Mouse (Mus musculus) lung, postnatal 36 days (tissue): ENCODE measurements around the gene Colec11.

Experiments used
- DNase-seq: peaks from one replicate; pipeline ENCODE4 v3.0.0; 2022; ENCODE audit warnings: mixed read lengths

Colec11 gene

DNA sequence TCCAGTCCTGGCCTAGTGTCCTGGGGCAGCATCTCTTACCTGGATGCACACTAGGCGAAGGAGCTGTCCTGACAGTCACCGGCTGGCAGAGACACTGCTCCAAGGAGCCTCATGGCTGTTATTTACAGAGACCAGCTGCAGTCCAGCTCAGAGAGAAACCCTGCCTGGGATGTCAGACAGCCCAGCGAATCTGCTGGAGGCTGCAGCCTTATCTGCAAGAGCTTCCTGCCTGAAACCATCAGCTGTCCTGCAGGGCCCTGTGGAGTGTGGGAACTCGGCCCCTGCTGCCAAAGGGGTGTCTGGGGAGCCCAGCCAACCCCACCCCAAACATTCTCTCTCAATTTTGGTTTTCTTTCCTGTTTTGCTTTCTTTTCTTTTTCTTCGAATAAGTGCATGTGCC is at the start of gene Colec11:
TSS of gene Colec11 (minus strand) at position 183 of the 400 bp plus-strand sequence.
- DNase-seq: no peak

DNA sequence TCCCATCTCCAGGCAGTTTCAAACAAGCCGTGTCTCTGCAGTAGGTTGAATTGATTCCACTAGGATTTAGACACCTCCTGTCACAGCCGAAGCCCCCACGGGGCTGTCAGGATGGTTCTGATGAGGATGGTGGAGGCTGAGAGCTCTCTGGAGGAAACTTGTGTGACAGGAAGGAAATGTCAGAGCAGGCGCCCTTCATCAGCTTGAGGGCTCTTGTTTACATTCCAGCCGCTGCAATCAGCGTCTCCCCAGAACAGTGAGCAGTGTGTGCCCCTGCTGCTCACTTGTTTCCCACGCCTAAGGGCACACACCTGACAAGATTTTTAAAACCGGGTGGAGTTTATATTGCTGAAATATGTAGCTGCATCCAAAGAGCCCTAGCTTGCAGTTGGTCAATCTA is 44.1 kb upstream of the Colec11 start:
- DNase-seq: peak; percentile 33

DNA sequence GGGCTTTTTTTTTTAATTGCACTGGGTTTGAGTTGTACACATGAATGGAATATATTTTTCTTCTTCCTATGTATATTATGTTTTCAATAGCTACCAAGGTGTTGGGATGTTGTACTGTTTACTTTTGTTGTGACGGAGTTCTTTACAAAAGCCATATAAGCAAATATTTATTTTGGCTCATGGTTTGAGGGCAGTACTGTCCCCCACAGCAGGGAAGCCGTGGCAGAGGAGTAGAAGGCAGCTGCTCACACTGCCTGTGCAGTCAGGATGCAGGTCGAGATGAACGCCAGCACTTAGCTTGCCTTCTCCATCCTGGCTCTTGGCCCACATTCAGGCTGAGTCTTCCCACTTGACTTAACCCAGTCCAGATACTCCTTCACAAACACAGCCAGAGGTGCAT is 43.6 kb upstream of the Colec11 start:
- DNase-seq: no peak

DNA sequence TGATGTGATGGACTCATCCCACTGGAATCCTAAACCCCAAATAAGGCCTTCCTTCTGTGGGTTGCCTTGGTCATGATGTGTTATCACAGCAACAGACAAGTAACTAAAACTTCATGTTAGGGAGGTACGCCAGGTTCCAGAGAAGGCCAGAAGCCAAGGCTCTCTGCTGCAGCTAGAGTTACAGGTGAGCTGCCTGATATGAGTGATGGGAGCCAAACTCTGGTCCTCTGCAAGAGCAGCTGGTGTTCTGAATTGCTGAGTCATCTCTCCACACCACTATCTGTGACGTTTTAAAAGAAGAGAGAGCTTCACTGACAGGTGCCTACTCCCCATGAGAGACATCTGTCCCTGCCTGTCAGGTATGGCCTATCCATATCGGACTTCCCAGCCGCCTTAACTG is 39.5 kb upstream of the Colec11 start:
- DNase-seq: no peak

DNA sequence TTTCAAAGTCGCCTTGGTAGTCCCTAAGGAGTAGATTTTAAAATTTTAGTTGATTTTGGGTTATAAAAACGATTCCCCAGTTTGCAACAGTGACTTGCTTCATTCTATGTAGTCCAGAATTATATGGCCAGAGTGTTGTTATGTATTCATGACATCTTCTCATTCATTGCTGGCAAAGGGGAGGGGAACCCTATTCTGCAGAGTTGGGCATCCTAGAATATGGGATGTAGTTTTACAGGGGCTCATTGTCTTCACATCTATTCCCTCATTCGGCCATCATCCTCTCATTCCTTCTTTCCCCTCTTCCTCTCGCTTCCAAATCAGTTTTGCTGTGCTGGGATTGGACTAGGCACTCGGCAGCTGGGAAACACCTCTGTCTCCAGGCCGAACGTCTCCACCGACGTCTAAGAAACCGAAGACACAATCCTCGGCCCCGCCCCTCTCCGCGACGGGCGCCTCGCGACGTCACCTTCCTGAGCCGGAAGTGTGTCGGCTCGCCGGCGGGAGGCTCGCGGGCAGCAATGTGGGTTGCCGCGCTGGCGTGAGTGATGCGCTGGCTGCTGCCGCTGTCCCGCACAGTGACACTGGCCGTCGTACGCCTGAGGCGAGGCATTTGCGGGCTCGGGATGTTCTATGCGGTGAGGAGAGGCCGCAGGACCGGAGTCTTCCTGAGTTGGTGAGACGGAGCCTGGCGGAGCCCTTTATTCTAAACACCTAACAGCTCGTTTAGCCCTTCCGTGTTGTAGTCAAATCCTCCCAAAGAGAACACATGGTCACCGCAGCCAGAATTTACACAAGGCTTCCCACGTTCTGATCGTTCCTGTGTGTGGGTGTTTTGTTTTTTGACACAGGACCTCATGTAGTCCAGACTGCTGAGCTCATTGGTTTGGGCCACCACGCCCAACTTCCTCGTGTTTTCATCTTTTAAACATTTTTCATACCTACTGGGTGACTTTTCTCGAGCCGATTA is 26.2 kb upstream of the Colec11 start, which contains the start of gene Rnaseh1:
TSS of gene Rnaseh1 (plus strand) at position 462 of the 970 bp plus-strand sequence.
- peak; percentile 94 for DNase-seq

DNA sequence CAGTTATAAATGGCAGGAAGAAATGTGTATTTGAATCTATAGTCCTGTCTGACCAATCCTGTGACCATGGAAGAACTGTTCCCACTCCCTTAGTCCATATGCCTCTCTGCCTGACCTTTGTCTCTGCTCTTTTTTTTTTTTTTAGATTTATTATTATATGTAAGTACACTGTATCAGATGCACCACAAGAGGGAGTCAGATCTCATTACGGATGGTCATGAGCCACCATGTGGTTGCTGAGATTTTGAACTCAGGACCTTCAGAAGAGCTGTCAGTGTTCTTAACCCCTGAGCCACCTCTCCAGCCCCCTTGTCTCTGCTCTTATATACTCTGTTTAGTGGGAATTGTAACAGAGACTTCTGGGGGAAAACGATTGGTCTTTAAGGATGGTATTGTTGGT is 15.6 kb upstream of the Colec11 start:
- no peak for DNase-seq

DNA sequence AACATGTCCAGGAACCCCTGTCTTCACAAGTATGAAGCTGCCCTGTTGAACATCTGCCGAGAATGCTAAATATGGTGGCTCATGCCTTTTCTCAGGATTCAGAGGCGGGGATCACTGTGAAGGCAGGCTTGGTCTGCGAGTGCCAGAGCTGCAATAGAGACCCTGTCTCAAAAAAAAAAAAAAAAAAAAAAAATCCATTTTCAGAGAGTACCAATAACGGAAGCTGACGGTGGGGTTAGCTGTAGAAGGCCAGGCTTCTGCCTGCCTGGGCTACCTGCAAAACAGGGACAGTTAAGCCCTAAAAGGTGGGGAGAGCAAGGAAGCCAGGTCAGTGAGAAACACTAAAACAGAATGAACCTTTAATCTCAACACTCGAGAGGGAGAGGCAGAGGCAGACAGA is 13.4 kb upstream of the Colec11 start:
- DNase-seq: no peak

DNA sequence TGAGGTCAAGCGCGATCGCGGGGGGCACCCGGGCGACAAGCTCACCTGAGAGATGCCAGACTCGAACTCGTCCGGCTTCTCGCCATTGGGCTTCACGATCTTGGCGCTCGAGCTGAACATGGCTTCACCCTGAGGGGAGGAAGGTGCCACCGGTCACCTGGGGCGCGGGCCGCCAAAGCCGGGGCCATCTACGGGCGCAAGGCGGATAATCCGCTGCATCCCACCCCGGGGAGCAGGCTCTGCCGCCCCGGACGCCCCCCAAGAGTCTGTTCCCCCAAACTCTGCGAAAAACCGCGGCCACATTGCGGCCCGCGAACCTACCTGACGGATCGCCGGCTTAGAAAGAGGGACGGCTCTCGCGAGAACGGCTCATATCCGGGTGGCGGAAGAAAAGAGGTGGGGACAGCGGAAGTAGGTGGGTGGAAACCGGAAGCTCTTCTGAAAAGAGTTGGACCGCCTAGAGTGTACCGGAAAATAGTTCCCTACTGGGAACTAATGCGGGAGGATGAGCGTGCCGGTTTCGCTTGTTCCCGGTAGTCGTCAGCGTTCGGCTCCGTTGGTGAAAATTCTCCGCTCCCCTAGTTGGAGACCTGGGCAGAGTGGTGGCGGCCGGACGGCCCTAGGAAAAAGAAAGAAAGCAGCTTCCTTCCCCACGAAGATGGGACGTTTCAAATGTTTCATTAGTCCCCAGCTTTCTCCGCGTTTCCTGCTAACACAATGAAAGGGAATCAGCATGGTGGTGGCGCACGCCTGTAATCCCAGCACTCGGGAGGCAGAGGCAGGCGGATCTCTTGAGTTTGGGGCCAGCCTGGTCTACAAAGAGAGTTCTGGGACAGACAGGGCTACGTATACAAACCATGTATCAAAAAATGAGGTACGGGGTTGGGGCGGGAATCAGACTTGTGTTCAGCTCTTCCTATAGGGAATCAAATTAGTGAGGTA is 12.6 kb upstream of the Colec11 start, which contains the start of gene Rps7:
TSS of gene Rps7 (minus strand) at position 419 of the 942 bp plus-strand sequence.
- DNase-seq: peak; percentile 95

DNA sequence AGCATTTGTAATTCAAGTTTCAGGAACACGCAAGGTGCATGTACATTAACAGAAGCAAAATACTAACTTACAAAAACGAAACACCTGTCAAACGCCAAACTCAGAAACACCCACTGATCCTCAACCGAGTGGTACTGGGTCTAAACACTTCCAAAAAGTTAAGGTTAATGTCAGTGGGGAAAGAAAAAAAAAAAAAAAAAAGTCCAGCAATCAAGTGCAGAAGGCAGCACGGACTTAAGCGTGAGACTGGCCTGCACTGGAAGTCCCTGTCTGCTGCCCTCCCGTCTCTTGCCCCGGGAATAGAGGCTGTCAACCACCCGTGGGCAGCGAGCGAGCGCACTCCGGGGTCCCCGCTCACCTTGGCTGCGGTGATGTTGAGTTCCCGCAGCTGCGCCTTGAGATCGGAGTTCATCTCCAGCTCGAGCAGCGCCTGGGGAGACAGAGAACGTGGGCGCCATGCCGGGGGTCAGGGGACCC is 11.9 kb upstream of the Colec11 start:
- DNase-seq: no peak

DNA sequence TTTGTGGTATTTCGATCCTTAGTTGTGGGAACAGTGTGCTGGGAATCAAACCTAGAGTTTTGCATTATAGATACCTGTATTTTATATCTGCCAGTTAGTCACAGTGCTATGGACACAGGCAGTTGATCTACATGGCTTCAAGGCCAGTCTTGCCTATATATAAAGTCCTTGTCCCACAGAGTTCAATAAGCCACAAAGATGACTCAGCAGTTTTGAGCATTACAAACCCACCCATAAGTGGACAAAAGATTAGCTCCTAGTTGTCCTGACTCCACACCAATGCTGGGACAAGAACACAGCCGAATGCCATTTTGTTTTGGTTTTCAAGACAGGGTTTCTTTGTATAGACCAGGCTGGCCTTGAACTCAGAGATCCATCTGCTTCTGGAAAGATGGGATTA is 5.3 kb upstream of the Colec11 start:
- no peak for DNase-seq

DNA sequence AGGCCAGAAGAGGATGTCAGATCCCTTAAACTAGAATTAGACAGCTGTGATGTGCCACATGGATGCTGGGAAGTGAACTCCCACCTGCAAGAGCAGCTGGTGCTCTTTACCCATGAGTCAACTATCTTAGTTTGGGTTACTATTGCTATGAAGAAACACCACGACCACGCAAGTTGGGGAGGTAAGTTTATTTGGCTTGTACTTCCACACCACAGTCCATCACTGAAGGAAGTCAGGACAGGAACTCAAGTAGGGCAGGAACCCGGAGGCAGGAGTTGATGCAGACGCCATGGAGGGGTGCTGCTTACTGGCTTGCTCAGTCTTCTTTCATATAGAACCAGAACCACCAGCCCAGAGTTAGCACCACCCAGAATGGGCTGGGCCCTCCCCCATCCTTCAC is 3.9 kb upstream of the Colec11 start:
- DNase-seq: no peak

DNA sequence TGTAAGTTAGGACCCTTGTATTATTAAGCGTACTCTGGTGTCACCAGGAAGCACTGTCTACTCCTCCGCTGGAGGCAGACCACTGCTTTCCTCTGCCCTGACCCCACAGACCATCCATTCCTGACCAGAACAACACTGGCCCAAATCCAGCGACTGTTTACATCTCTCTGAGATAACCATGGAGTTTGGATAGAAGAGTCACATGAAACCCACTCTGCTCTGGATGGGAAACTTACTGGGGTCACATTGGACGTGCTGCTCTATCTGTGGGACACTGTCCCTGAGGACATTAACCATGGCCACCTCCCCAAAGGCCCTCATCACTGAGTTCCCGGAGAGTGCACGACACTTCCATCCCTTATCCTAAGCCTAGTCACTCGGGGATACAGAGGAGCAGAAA is 2.2 kb upstream of the Colec11 start:
- no peak for DNase-seq

DNA sequence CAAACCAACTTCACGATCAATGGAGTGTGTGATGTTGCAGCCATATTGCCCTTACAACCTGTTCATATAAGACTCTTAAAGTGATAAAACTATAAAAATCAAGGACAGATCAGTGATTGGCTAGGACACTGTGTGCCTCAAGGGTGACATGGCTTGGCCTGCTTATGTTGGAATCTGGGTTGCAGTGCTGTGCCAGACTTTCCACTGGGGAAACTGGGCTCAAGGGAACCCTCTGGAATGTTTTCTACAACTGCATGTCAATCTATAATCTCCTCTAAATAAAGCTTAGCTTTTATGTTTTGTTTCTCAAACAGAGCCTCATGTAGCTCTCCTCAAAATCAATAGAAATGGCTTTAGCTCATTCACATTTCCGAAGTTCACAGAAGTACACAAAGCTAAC is 1.1 kb upstream of the Colec11 start:
- no peak for DNase-seq

DNA sequence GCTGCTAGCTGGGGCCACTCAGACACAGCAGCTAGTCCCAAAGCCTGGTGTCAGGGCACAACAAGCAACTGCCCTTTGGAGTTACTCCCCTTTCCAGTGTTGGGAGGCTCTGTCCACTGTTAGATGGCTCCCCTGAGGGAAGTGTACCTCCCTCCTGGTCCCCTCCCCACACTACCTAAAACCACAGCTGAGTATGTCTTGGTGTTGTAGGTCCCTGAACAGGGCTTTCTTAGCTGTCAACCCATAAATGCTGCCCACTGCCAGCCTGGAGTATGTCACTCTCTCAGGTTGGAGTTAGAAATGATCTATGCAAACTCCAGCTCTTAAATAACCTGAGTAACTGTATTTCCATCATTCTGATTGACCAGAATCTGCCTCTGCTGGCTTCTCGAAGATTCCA is 536 bp downstream of the Colec11 start:
- DNase-seq: no peak

DNA sequence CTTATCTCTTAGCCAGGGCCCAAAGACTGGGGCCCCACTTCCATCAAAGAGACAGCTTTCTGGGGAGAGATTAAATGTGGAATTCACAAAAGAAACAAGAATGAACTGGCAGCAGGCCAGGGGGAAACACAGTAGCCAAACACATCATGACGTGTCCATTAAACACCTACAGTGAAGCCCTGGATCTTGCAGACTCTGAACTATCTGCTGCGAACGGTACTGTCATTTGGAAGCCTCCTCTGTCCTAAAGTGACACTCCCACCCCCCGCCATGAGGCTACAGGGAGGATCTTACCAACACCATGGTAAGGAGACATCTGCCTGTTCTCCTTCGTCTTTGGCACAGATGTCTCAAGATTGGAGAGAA is 1.0 kb downstream of the Colec11 start:
- DNase-seq: peak; percentile 6

DNA sequence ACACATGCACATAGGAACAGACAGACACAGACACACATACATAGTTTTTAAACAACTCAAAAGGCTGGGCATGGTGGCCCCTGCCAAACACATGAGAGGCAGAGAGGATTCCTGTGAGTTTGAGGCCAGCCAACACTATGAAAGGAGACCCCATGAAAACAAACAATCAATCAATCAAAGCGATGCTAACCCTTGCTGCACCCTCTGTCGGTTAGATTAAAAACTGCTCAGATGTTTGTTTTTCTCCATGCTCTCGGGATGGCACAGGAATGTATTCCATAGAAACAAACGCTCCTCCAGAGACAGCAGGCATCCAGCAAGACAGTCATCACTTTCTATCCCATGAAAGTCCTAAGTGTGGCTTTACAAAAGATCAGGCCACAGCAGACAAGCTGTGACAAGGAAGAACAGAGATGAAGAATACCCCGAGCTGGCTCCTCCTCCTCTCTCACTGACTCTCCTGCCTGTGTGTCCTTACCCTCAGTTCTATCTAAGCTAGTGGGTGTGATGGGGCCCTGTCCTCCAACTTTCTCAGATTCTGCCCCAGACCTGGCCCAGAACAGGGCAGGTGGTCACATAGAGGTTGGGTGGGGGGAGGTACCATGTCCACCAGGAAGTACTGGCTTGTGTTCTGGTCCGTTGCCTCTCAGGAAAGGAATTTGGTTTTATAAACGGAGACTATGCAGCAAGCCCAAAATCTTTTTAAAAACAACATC is 1.6 kb downstream of the Colec11 start:
- no peak for DNase-seq

DNA sequence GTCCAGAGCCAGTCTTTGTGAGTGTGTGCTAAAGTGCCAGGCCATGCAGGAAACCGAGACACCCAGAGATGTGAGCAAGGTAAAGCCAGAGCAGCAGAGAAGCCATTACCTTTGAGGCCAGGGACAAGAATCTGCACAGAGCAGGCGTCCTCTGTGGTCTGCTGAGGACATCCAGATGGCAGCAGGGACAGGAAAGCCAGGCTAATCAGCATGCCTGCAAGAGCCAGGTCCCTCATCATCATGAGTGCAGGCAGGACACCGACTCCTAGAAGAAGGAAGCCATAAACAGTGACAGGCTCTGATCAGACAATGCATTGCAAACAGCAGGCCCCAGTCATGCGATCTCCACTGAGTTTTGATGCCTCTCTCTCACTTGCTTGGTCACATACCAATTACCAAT is 5.9 kb downstream of the Colec11 start:
- no peak for DNase-seq

DNA sequence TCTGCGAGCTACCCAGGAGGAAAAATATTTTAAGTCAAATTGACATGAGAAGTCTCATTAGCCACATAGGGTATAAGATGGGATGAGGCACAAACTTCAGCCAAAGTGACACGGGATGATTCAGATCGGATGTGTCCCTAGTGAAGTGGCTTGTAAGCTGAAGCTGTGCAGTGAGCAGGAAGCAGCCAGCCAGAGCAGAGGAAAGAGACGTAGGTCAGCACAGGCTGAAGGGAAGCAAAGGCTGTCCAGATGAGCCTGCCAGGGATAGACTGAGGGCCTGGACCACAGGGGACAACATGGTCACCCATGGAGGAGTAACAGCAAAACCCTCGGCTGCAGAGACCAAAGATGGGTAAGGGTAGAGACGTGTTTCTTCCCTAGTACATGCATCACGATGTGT is 8.8 kb downstream of the Colec11 start:
- DNase-seq: no peak

DNA sequence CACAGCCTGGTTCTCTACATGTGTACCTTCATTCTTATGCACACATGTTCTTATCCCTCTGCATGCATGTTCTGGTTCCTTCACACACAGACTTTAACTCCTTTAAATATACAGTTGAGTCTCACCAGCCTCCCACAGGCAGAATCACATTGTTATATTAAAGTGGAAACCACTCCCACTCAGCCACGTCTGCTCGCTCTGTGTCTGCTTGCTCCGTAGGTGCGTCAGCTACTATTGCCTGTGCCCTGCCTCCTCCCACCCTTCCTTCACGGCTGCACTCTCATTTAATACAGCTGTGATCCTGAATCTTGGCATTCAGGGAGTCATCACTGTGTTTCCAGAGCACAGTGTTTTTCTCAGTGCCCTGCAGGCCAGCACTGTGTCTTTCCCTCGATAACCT is 10.8 kb downstream of the Colec11 start:
- DNase-seq: no peak

DNA sequence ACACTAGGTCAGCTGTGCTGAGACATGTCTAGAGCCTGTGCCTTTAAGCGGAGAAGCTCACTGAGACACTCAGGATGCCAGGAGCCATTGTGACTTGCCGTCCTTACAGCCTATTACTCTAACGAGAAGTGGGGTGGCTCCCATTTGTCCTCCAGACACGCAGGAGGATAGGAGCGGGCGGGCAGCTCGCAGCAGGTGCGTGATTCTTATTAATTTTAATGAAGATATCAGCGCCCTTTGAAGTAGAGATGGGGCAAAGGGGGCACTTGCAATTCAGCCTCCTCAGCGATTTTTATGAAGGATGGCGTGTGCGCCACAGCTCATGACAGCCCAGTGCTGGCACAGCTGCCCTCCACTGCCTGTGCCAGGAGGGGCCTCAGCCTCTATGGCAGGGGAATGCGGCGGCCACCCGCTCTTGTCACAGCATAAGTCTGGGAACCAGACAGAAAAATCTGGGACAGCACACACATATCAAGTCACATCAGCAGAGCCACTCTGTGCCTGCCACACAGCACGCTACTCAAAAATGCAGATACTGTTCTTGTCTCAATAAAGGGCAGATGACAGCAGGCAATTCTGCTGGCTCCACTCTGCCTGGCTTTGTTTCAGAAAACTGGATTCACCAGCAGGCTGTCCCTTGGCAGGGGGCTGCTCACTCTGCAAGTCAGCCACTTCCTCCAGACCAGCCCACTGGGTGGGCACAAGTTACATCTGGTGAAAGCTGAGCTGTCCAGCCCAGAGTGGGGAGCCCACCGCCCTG is 15.5 kb downstream of the Colec11 start:
- DNase-seq: no peak

DNA sequence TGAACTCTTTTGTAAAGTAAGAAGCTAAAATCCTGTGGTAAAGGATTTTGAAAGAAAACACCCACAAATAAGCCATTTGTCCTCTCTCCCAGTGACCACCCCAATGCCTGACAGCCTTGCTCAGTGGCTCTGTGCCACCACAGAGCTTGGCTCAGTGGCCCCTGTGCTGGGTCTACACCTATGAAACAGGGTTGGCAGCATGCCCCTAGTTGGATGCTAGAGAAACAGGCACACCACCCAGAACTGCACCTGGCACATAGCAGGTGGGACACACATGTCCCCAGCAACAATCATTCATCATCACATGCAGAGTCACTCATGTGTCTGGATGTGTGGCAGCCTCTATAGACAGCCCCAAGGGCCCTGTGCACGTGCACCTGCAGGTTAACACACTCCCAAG is 19.7 kb downstream of the Colec11 start:
- no peak for DNase-seq

DNA sequence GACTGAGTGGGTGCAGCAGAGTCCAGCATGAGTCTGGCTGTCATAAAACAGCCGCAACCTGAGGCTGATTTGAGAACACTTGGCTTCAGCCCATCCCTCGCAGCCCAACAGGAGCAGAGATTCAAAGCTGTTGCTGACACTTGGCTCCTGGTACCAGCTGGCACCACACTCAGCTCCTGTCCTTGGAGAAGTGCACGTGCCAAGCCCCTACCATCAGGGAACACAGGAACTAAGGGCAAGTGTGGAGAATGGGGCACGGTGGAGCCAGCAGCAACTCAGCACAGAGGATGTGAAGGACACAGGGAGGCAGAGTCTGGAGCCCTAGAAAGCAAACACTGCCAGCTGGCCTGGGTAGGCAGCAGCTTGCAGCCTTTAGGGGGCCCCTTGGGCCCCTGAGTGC is 20.9 kb downstream of the Colec11 start:
- no peak for DNase-seq
